Comparison of ENCODE assay signal across 38 mouse cellular contexts in the genomic region with DNA sequence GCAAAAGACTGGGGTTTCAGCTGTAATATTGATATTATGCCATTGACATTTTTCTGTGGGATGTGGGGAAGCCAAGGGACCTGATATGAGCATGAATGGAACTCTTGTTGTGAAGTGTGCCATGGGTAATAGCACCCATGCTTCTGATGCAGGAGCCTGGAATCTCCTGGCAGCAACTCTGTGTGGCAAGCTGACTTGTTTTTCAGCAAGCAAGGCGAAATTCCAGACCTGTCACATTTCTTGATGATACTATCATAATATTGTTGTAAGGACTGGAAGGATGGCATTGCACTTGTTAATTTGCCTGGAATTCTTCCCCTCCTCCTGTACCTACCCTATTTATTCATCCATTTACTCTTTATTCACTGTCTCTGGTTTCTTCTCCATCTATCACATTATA. TPM values are rescaled to one million over a fixed set of nuclear protein-coding genes. Genes with fewer than 3 reads are reported as not detected.
"Had no signal": no experiment of that assay in that cellular context is flagged by ENCODE, and none has a peak within 500 bp of the region (broad histone marks: within the 10 kb centered on the region; RNA-seq: fewer than 3 reads in every experiment).

No protein-coding gene starts in this region.

- H3K4me2 ChIP-seq: heart, embryonic 12.5 days; hindbrain, embryonic 12.5 days; hindbrain, embryonic 14.5 days; intestine, embryonic 15.5 days; limb, embryonic 12.5 days; liver, embryonic 11.5 days; liver, embryonic 13.5 days; liver, embryonic 15.5 days had no signal

- H3K36me3 ChIP-seq: heart, embryonic 10.5 days; heart, embryonic 12.5 days; hindbrain, embryonic 10.5 days; hindbrain, embryonic 12.5 days; intestine, embryonic 15.5 days; limb, embryonic 10.5 days; limb, embryonic 12.5 days; liver, embryonic 13.5 days; liver, embryonic 15.5 days had no signal

- H3K27ac ChIP-seq: gastrocnemius, adult 2 months; heart, embryonic 10.5 days; hindbrain, embryonic 10.5 days; hindbrain, embryonic 12.5 days; hindbrain, embryonic 14.5 days; intestine, embryonic 15.5 days; layer of hippocampus, adult 2 months; limb, embryonic 10.5 days; limb, embryonic 12.5 days; liver, embryonic 13.5 days; liver, embryonic 15.5 days had no signal

- H3K27me3 ChIP-seq: heart, embryonic 12.5 days; hindbrain, embryonic 12.5 days; intestine, embryonic 15.5 days; limb, embryonic 12.5 days; liver, embryonic 13.5 days; liver, embryonic 15.5 days had no signal

- DNase-seq: gastrocnemius, adult 2 months; gastrocnemius, postnatal 10 days; gastrocnemius, postnatal 25 days; heart, adult 18-20 months; heart, postnatal 10 days; heart, postnatal 4 days; kidney, adult 18-20 months; kidney, adult 8-10 months; kidney, postnatal 10 days; kidney, postnatal 25 days; kidney, postnatal 4 days; layer of hippocampus, adult 9-11 months; layer of hippocampus, postnatal 36 days; liver; liver, embryonic 13.5 days; liver, postnatal 0 days had no signal

- H3K9me3 ChIP-seq: heart, embryonic 10.5 days; heart, embryonic 12.5 days; hindbrain, embryonic 10.5 days; hindbrain, embryonic 12.5 days; intestine, embryonic 15.5 days; limb, embryonic 10.5 days; limb, embryonic 12.5 days; liver, embryonic 13.5 days; liver, embryonic 15.5 days had no signal

- H3K4me1 ChIP-seq: heart, embryonic 10.5 days; heart, embryonic 12.5 days; hindbrain, embryonic 10.5 days; hindbrain, embryonic 12.5 days; intestine, embryonic 15.5 days; limb, embryonic 10.5 days; limb, embryonic 12.5 days; liver, embryonic 13.5 days; liver, embryonic 15.5 days had no signal

- H3K9ac ChIP-seq: heart, embryonic 12.5 days; hindbrain, embryonic 12.5 days; hindbrain, embryonic 14.5 days; intestine, embryonic 15.5 days; limb, embryonic 12.5 days; liver, embryonic 13.5 days; liver, embryonic 15.5 days; liver, postnatal 0 days had no signal

- ATAC-seq: hindbrain, embryonic 16.5 days; inflammation-experienced regulatory T-cells, adult 6 months; intestine, embryonic 15.5 days; intestine, postnatal 0 days; liver, postnatal 0 days had no signal

- H3K4me3 ChIP-seq: gastrocnemius, adult 2 months; heart, embryonic 10.5 days; heart, embryonic 12.5 days; hindbrain, embryonic 10.5 days; hindbrain, embryonic 12.5 days; intestine, embryonic 15.5 days; layer of hippocampus, adult 2 months; limb, embryonic 10.5 days; limb, embryonic 12.5 days; liver, embryonic 13.5 days; liver, embryonic 15.5 days had no signal

RNA-seq across cellular contexts. Expression of gene Gm16223, which starts 44.2 kb away (rescaled TPM):
- total RNA-seq: gastrocnemius, adult 2 months; gastrocnemius, postnatal 10 days; gastrocnemius, postnatal 25 days; granulocyte monocyte progenitor cell, adult 5-6 weeks; heart, adult 18-20 months; heart, postnatal 10 days; heart, postnatal 4 days; layer of hippocampus, postnatal 36 days; left cerebral cortex, adult 18-20 months; left cerebral cortex, postnatal 10 days had no signal
- polyA plus RNA-seq: heart, embryonic 10.5 days; heart, embryonic 12.5 days; heart, embryonic 14.5 days; heart, embryonic 16.5 days; hindbrain, embryonic 10.5 days; hindbrain, embryonic 12.5 days; hindbrain, embryonic 16.5 days; intestine, embryonic 15.5 days; intestine, postnatal 0 days; kidney, embryonic 14.5 days; kidney, embryonic 16.5 days; limb, embryonic 10.5 days; limb, embryonic 12.5 days; limb, embryonic 14.5 days; liver, embryonic 11.5 days; liver, embryonic 13.5 days; liver, embryonic 15.5 days; liver, postnatal 0 days had no signal
